Mouse (Mus musculus) thymus, postnatal 25 days (tissue): ENCODE measurements at regions not wholly inside any gene's neighbourhood (a gene's known extent, or its start where the extent isn't known, plus 50 kb on each side); places are given as distances from the start of the nearest gene placed in this dataset.

Experiments used
- DNase-seq: peaks from one replicate; pipeline ENCODE4 v3.0.0; 2022

DNA sequence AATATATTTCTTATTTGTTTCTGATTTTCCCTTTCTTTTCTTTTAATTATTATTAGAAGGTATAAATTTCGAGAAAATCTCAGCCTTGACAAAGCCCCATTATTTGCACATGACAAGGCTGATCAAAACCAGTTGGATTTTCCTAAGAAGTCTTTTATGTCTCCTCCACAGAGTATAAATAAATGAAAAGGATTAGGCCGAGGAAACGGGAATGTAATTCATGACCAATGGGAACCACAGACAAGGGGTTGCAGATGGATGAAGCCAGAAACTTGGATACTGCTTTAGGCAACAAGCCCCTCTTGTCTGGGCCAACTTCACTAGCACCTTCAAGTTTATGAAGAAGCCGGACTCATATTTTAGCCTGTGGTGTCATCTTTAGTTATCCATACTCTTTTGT is 542.4 kb downstream of the Epha4 start:
- no peak for DNase-seq

DNA sequence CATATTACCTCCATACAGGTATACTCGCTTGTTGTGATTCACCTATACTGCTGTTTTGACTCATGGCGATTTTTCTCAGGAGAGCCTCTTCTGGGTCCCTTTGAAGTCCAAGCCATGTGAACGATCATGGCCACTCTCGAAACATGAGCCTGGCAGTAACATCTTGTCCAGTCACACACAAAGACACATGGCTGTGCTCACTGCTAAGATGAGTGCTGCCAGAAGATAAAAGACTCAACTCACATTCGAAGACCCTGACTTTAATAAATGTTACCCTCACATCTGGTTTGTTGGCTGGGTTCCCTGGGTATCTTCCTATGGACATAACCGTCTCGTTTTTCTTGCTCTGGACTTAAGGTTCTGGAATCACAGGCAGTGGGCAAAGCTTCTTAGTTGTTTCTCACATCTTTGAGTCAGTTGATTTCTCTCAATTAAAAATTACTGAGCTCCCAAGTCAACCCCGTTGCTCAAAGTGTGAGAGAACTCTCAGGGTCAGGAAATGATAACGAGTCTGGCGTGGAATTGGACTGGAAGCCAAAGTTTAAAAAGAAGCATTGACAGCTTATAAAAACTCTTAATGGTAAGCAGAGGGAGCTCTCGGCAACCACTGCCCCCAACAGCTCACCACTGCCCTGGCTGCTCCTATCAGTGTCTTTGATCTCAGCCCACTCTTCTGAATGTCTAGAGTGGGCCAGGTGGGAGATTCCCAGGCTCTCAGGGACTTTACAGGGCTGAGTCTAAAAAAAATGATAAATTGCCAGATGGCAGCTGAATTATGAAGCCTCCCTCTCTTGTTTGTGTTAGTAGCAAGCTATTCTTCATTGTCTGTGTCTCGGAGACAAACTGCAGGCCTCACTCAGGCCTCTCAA is 539.6 kb downstream of the Epha4 start:
- DNase-seq = no peak

DNA sequence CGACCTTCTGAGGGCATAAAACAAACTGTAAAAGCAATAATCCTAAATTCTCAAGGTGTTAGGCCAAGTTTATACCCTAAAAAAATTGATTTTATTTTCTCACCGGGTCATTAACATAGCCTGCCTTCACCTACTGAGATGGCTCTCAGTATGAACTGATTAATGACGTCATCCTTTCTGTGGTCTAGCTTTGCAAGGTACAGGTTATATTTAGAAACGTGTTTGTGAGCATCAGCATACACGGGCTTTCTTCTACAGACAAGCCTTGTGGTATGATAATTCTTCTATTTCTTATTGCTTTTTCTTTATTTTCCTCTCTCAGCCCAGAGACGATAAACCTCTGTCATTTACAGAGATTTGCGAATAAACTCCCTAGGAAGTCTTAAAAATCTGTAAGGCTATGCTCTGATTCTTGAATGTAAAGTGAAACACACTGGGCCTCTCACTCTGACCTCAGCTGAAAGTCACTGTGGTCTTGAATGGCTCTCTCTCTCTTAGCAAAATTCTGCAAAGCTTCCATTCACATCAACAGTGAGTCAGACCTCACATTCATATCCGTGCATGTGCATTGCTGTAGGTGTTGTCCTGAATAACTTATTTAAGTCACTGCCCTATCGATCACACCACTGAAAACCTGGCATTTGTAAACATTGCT is 534.3 kb downstream of the Epha4 start:
- no peak for DNase-seq

DNA sequence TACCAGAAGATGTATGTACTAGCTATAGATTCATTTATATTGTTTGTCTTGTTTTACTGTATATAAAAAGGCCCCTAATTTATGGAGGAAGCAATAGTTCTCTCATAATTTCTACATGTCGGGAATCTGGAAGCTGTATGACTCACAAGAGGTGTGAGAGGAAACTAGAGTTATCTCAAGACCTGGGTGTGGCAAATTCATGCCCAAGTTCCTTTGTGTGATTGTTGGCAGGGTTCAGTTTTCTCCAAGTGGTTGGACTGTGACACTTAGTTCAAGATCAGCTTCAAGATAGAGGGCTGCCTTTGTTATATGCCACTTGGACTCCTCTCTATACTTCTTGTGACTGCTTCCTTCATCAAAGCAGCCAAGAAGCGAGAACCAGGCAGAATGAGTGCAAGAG is 521.1 kb downstream of the Epha4 start:
- DNase-seq = no peak

DNA sequence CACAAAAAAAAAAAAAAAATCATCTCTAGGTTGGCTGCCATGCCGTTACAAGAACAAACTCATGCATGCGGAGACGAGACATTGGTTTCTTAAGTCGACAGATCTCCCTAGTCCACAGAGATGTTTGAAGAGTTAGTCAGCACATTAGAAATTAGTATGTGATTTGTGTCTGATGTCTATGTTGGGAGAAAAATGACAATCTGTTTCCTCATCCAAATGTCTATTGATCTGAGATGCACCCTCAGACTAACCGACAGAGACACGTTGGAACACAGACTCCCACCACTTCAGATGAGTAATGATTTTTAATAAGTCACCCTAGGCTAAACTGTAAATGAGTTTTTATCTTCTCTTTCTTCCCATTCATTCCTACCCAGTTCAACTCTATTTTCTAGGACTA is 506.9 kb downstream of the Epha4 start:
- DNase-seq = no peak

DNA sequence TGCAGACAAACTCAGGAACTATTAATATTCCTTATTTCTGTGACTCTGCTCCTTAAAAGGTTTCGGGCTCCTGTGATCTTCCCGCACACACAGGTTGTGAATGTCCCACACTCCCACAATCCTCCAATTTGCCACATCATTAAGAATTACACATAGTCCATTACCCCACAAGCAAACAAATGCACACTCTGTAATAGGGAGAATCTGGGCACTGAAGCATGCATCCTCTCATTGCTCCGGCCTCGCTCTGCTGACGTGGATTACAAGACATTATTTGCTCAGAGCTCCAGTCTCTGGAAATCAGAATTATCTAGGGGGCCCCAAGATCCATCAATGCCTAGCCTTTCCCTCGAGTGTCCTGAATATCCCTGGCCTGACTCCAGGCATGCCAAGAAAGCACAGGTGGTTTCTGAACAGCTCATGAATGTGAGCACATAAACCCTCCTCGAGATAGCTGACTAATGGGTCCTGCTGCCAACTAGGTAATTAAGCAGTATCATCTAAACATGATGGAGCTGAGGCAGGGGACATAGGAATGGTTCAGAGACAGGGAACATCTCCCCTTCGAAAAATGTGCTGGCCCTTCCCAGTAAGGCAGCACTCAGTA is 504.2 kb downstream of the Epha4 start:
- no peak for DNase-seq

DNA sequence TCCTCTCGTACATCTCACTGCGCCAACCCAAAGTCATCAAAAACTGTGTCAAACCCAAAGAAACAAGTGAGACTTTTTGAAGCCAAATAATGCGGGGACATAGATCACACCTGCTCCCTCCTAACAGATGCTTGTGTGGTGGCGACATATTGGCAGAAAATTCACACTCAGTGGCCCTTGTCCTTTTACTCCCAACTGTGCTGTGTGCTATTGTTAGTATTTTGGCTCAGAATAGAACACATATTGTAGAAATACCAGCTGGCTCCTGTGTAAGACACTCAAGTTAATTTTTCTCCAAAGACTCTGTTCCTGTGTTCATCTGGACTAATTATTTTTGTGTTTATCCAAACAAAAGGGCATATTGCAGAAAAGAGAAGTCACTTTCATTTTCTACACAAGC is 487.2 kb downstream of the Epha4 start:
- no peak for DNase-seq

DNA sequence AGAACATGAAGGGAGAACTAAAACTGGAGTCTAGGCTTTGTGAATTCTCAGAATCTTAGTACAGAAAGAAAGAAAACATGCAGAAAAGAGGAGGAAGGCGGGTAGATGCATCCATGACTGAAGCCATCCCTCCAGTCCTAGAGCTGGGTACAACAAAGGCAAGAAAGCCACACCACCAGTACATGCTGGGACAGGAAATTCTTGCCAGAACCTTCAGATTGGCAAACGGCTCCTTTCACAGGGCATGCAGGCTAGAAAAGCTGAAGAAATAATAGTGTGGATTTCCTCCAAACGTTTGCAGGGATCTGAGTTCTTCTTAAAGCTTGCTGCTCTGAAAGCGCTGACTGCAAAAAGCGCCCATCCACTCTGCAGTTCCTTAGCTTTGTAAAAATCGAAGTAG is 486.7 kb downstream of the Epha4 start:
- no peak for DNase-seq

DNA sequence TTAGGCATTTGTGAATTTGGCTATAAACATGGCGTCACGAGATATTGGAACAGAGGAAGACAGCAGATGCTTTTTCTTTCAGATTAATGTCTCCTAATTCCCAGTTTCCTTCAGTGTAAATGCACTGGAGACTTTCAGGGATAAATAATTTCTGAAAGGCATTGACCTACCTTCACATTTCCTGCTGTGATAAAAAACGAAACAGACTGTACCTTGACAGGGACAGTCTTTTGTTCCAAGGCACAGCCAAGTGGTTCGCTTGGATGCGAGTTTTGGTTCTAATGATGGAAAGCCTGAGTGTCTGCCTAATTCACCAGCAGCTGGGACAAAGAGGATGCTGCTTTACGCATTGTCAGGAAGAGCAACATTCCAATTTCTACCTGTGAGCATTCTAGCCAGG is 485.8 kb downstream of the Epha4 start:
- DNase-seq = no peak

DNA sequence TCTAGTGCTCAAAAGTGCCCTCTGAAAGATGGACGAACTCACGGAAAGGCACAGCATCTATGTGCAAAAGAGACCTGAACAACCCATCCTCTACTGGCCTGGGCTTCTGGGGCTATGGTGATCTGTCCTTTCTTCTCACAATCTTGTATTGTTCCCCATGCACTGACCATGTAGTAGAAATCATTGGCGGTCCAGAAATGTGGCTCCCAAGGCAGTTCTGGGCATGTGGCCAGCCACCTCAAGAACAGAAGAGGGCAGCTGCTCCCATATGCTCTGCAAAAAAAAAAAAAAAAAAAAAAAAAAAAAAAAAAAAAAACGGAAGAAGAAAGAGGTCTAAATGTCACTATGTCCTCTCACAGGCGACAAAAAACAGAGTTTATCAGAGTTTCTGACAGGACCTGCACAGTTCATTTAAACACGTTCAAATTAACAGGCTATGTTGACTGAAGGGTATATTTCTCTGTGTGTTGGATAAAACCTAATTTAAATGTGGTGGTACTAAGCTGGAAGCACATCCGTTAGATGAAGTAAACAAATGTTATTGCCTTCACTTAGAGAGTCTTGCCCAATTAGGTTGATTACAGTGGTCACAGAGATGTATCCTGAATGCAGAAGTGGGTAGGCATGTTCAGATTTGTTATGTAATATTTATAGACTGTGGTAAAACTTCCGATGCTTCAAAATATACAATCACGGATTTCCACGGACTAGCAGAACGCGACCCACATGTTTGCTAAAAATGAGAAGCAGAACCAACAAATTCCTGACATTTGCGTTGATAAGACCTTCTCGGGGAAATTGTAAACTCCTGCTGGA is 470.9 kb downstream of the Epha4 start:
- DNase-seq = no peak

DNA sequence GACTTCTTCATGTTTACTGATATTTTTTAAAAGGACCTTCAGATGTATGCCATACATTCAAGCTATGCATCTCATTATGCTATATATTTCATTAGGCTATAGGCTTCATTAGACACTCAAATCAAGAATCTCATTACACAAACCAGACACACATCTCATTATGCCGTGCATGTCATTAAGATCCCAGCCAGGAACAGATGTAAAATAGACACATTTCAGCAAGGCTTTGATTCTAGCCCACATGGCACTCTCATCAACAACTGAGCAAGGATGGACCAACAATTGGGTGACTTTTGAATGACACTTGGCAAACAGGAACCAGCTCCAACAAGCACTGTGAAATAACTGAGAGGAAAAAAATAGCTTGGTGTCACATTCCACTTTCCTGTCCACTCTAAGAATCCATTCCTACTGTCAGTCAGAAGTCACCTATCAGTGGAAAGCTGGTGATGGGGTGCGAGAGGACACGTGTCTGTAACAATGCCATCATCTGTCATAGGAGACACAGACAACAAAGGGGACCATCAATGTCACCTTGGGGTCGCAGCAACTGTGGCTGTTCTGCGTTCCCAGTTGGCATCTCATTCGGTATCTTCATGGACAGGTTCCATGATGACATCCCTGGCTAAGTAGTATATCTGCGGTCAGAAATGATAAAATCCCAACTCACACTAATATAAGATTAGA is 466.0 kb downstream of the Epha4 start:
- DNase-seq = no peak

DNA sequence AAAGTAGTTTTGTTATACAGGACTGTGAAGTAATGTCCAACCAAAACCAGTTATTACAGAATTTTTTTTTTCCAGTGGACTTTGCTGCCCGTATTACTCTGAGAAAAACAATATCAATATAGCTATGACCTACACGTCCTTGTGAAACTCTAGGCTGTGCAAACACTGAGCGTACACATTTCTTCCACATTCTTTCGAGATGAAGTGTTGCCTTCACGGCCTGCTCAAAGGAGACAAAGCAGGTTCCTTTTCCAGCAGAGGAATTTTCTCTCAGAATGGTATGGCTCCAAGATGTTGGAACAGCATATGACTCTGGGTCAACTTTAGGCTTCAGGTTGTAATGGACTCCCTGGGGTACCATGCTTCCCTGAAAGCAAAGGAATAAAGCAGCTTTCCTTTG is 463.6 kb downstream of the Epha4 start:
- no peak for DNase-seq

DNA sequence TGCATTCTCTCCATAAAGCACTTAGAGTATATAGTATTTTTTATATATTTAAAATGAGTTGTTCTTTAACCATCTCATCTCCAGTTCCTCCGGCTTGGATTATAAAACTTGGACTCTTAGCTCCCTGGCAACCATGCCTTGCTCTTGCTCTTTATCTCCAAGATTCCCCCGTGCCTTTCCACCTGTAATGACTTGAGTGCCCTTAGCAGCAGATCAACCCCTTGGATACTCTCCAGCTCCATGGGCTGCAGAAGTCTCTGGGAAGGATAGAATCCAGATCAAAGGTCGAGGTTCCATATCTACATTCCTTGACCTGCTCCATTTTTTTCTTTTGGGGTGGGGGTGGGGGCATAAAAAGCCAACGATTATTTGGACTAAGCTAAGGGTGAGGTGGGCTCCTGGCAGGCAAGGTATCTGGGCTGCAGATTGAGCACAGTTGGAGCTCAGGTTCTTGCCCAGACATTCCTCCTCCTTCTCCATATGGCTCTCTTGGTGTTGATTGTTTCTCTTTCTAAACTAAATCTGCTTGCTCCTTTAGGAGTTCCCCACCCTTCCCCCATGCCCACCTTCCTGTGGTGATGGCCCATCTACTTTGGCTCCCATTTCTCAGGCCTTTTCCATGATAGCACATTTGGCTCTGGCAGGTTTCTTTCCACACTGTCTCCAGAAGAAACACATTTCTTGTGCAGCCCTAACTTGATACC is 460.9 kb downstream of the Epha4 start:
- no peak for DNase-seq

DNA sequence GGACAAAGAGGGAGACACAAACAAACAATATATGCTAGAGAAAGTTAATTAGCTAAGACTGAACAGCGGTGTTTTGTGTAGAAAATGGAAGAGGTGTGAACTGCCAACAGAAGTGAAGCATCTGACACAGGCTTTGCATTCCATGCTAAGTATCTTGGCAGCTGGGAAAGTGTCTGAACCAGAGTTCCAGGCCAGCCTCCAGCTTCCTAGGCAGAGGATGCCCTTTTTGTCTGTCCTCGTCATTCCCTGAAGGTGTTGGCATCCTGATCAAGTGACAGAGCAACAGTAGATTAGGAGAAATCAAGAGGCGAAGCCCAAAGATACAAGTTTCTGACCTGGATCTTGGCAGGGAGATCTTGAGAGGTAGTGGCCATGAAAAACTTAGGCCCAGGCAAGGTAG is 452.4 kb downstream of the Epha4 start:
- DNase-seq = no peak

DNA sequence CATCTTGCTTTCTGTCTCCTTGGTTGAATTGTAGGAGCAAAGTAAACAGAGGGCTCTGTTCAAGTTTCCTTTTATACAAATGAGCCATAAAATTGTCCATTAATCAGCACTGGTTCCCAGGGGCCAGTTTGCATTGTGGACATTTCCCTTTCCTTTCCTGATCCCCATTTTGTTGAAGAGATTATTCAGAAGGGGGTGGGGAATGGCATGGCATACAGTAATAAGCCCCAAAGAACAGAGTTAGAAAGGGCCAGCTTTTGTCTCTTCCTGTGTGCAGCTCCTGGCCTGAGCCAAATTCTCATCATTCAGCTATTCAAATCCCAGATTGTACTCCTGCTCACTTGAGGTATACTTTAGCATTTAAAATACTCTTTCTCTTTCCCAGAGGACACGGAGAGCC is 441.8 kb downstream of the Epha4 start:
- DNase-seq = no peak

DNA sequence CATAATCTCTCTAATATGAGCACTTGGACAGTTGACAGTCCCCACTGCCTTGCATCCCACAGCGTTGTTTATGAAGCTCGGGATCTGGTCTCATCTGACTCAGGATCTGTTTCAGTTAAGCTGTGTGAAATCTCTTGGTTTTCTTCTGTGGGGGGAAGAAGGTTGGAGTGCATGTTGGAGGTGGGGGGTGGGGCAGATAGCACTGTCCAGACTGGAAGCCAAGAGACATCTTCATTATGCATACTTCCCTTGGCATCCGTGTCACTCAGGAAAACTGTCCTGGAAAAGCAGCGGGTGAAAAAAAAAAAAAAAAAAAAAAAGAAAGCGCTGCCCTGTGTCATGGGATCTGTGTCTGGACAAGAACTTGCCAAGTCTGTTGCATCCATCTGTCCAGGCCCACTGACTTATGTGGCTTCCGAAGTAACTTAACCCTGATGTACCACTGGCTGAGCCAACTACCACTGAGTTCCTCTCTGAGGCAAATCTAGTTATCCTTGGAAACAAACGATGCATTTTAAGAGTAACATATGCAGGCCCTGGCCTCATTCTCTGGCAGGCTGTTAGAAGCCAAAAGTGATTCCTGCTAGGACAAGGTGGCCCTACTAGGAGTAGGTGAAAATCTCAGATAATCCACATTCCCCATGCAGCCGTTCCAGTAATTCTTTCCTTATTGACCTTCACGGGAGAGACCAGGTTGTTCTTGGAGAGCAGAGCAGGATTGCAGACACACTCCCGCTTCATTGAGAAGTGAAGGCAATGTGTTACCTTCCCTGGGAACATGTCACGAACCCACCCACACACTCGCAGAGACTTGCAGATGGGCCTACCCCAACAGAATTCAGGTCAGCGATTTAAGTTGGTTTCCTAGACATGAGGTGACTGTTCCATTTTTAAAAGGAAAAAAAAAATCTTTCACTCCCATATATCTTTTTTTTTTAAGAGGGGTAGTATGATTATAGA is 439.7 kb downstream of the Epha4 start:
- no peak for DNase-seq

DNA sequence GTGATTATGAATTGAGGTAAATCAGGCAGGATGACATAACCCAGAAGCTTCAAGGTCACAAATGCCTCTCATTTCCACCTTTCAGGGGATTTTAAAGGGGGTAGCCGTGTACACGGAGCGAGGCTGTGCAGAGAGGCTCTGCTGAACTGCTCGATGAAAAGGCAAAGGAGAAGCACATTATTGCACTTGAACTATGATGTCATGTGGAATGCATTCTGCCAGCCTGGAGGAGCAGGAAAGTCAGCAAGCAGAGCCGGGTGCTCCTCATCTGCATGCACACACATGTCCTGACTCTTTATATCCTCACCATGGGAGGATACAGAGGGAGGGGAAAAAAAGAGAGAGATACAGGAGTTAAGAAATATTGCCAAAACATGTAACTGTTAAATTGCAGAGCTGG is 434.1 kb downstream of the Epha4 start:
- DNase-seq = no peak

DNA sequence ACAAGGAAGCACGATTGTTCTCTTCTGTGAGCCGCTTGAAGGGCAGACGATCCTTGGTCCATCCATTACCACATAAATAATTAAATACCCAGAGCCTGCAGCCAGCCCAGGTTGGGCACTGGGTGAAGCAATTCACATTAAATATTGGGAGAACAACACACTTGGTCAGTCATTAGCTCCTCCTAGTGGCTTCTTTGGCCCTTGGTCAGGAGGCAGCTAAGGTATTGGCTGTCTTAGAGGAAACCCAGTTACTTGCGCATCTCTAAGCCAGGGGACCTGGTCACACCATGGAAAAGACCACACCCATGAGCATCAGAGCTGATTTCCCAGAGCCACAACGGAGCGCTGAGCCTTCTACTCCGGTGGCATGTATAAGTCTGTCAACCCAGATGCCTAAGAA is 433.2 kb downstream of the Epha4 start:
- no peak for DNase-seq

DNA sequence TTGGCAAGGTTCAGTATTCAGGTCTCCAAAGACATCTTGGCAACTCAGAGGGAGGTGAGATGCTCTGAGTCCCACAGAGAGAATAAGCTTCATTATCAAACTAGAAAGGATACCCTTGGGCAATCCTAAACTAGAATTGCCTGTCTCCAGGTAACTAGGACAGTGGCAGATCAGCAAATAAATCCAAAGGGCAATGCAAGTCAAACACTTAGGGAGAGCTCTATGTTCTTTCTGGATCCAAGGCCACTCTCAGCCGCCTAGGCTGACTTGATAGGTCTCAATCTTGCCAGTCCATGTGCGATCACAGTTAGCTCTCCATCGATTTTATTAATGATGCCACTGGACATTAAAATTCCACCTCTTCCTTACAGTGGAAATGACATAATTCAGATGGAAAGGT is 432.5 kb downstream of the Epha4 start:
- DNase-seq = no peak

DNA sequence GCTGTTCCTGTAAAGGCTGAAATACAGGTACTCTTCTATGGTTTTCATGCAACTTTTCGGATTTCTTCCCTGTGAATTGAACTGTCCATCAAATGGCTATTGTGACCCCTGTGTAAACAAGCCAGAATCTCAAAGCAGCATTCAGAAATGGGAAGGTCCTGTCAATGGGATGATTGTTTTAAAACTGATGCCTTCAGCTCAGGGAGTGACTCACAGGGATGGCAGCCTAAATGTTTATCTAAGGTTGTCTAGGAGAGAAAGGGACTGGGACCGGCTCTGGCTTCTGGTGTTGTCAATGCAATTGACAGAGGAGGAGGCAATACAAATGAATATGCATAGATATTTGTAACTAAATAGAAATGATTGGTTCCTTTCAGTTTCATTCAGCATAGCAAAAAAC is 421.3 kb downstream of the Epha4 start:
- no peak for DNase-seq

DNA sequence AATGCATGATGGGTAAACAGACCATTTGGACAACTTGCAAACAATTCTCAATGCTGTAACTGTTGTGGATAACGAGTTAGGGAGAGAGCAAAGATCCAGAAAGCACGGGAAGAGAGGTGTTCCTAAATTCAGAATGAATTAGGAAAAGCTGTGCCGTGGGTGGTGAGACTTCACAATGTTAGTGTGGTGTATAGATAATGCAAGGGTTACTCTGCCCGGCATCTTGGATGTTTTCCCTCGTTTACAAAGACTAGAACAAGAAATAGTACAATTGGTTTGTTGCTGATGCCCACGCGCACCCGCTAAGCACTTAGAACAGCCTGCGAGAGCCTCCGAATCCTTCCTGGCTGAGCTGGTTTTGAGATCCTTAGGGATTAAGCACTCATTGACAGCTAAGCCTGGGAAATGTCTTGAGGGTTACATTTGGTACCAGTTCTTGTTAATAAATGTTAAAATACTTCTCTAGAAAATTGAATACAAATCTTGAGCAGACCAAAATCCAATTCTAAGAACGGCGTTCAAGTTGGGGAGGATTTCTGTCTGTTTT is 413.1 kb downstream of the Epha4 start:
- DNase-seq = no peak
